Mouse (Mus musculus): ENCODE data around the gene BC067074.
"Not testable (repeated sequence)": the region's sequence is repeated elsewhere in the genome, so short reads cannot be mapped to it uniquely, and the experiment has no call there.

BC067074 gene

GRCm38 (mm10) chr13:113379766-113380309, 86.9 kb downstream of the BC067074 start:
- no peak for DNase-seq

- no peak for DNase-seq
These were observed 88.8 kb downstream of the BC067074 start for GRCm38 (mm10) chr13:113381710-113382109.

GRCm38 (mm10) chr13:113382201-113382600, 89.2 kb downstream of the BC067074 start:
- no peak for DNase-seq

- DNase-seq = not testable (repeated sequence)
These were observed 89.8 kb downstream of the BC067074 start for GRCm38 (mm10) chr13:113382770-113383169.

- DNase-seq = no peak
These were observed 100.4 kb downstream of the BC067074 start for GRCm38 (mm10) chr13:113393386-113393785.

- no peak for DNase-seq
These were observed 101.6 kb downstream of the BC067074 start for GRCm38 (mm10) chr13:113394591-113394990.

GRCm38 (mm10) chr13:113397006-113397520, 104.1 kb downstream of the BC067074 start:
- no peak for DNase-seq

GRCm38 (mm10) chr13:113401373-113402010, 108.5 kb downstream of the BC067074 start:
- no peak for DNase-seq

GRCm38 (mm10) chr13:113403706-113404105, 110.7 kb downstream of the BC067074 start:
- no peak for DNase-seq

- no peak for DNase-seq
These were observed 111.2 kb downstream of the BC067074 start for GRCm38 (mm10) chr13:113404172-113404571.

- DNase-seq = no peak
These were observed 117.0 kb downstream of the BC067074 start for GRCm38 (mm10) chr13:113409941-113410340.

GRCm38 (mm10) chr13:113415527-113415926, 122.6 kb downstream of the BC067074 start:
- DNase-seq = no peak

GRCm38 (mm10) chr13:113416986-113417385, 124.0 kb downstream of the BC067074 start:
- no peak for DNase-seq

GRCm38 (mm10) chr13:113417757-113418483, 125.0 kb downstream of the BC067074 start:
- peak; percentile 6 for DNase-seq

- DNase-seq = no peak
These were observed 125.7 kb downstream of the BC067074 start for GRCm38 (mm10) chr13:113418632-113419031.

GRCm38 (mm10) chr13:113421472-113421871, 128.5 kb downstream of the BC067074 start:
- DNase-seq = no peak

- DNase-seq = no peak
These were observed 130.9 kb downstream of the BC067074 start for GRCm38 (mm10) chr13:113423825-113424224.

GRCm38 (mm10) chr13:113425907-113426306, 132.9 kb downstream of the BC067074 start:
- no peak for DNase-seq
